Mouse (Mus musculus) neural tube, embryonic 14.5 days (tissue): ENCODE results near the gene Bet1l. TPM values are rescaled to one million over a fixed set of nuclear protein-coding genes. Genes with fewer than 3 reads are reported as not detected.

Experiments
- ATAC-seq: fragments of 200-750 bp; cut with Nextera tagmentation; 2 replicates; pipeline ENCODE4 v1.8.0; 2017; ENCODE audit warnings: low read depth, mild to moderate bottlenecking, moderate TSS enrichment, moderate library complexity
- H3K27ac ChIP-seq: fragments of 300-500 bp; sonication (generic); 2 replicates; pipeline ENCODE4 v1.5.1; 2014; ENCODE audit warnings: low read depth, mild to moderate bottlenecking, control low read depth, low read length, moderate library complexity, mixed read lengths
- H3K27me3 ChIP-seq: fragments of 300-500 bp; sonication (generic); 2 replicates; pipeline ENCODE4 v1.6.1; 2014; ENCODE audit warnings: low read length; ENCODE audit not compliant: control insufficient read depth, insufficient read depth
- H3K36me3 ChIP-seq: fragments of 300-500 bp; sonication (generic); 2 replicates; pipeline ENCODE4 v1.6.1; 2014; ENCODE audit warnings: low read length, mixed read lengths; ENCODE audit not compliant: control insufficient read depth, insufficient read depth
- H3K4me1 ChIP-seq: fragments of 300-500 bp; sonication (generic); 2 replicates; pipeline ENCODE4 v1.6.1; 2014; ENCODE audit warnings: low read length; ENCODE audit not compliant: control insufficient read depth, insufficient read depth
- H3K4me2 ChIP-seq: fragments of 300-500 bp; sonication (generic); 2 replicates; pipeline ENCODE4 v1.6.1; 2014; ENCODE audit warnings: mild to moderate bottlenecking, low read depth, low read length, control low read depth
- H3K4me3 ChIP-seq: fragments of 300-500 bp; sonication (generic); 2 replicates; pipeline ENCODE4 v1.5.1; 2014; ENCODE audit warnings: low read depth, low read length, control low read depth, mixed read lengths
- H3K9ac ChIP-seq: fragments of 300-500 bp; sonication (generic); replicated peaks from 2 replicates; pipeline ENCODE4 v1.6.1; 2014; ENCODE audit warnings: low read depth, mild to moderate bottlenecking, control low read depth, low read length, mixed read lengths
- H3K9me3 ChIP-seq: fragments of 300-500 bp; sonication (generic); 2 replicates; pipeline ENCODE4 v1.6.1; 2016; ENCODE audit warnings: low read length; ENCODE audit not compliant: control insufficient read depth
- WGBS: fragments of 180-500 bp; shearing (Covaris S2); extraction: QIAGEN DNeasy Blood & Tissue Kit; methylation state at CpG from one replicate; pipeline ENCODE4 v1.1.7; 2014; 5-methylcytosine and 5-hydroxymethylcytosine counted together
- polyA plus RNA-seq: library from polyadenylated mRNA; unstranded; fragments of >200 nt; fragmentation: Nextera tagmentation; extraction: Ambion mirVana; gene quantifications from 2 replicates; pipeline ENCODE4 v1.2.1, GENCODE M21; 2014

Bet1l gene
- 55.8 and 60.1 TPM in 2 replicates for polyA plus RNA-seq

DNA sequence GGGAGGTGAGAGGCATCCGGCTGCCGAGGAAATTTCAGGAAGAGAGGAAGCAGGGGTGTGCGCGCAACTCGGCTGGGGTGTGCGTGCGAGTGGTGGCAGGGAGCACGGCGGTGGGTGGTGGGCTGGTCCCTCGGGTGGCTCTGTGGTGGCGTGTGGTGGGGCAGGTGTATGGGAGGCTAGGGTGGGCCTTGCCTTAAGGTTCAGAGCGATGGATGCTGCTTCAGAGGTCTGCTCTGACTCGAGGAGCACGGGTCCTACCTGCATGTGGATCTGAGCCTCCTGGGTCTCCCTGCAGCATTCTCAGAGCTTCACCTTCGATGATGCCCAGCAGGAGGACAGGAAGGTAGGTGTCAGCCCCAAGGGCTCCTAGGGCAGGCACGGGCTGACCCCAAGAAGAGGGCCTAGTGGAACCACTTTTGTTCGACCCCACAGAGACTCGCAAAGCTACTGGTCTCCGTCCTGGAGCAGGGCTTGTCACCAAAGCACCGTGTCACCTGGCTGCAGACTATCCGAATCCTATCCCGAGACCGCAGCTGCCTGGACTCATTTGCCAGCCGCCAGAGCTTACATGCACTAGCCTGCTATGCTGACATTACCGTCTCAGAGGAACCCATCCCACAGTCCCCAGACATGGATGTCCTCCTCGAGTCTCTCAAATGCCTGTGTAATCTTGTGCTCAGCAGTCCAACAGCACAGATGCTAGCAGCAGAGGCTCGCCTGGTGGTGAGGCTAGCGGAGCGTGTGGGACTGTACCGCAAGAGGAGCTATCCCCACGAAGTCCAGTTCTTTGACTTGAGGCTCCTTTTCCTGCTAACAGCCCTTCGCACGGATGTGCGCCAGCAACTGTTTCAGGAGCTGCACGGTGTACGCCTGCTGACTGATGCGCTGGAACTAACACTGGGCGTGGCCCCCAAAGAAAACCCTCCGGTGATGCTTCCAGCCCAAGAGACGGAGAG, at the start of gene Bet1l:
Gene Bet1l (minus strand): TSS at position 28 of the 956 bp plus-strand sequence.
- Histone ChIP-seq H3K9me3 (no peaks in the 10 kb centered on the region), H3K4me1 (peaks cover 21% of the 10 kb centered on the region), H3K36me3 (peaks cover 45% of the 10 kb centered on the region), H3K27me3 (no peaks in the 10 kb centered on the region), H3K4me2 (peak within 1 kb of the TSS; percentile 97), H3K27ac (peak within 1 kb of the TSS; percentile 89), H3K9ac (peak within 1 kb of the TSS; percentile 81), H3K4me3 (peak within 1 kb of the TSS; percentile 67)
- 34% methylated on average over 40 of the region's 40 CpGs for WGBS
- ATAC-seq, result peak; percentile 33

DNA sequence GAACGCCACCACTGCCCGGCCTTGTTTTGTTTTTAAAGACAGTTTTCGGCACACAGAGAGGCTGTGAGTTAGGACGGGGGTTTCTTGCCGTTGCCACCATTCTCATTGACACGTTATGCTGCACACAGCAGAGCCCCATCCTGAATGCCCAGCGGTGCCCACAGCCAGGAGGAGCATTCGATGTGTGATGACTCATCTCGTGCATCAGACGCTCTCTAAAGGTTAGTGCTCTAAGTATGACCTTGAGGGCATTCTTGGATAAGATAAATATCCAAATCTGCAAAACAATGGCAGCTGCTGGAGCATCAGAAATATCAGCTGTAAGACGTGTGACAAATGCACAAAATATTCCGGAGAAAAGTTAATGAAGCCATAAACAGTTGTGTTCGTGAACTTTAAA, 49.8 kb upstream of the Bet1l start:
- H3K4me1 ChIP-seq, result 0 out of 2 replicates have a peak, but pooled peaks cover 3% of the 10 kb centered on the region
- no peak overlapping the region for H3K9ac ChIP-seq
- no peak overlapping the region for H3K4me2 ChIP-seq
- H3K9me3 ChIP-seq, result no peaks in the 10 kb centered on the region
- 86% methylated on average over 13 of the region's 13 CpGs for WGBS
- no peak for ATAC-seq
- H3K4me3 ChIP-seq, result no peak overlapping the region
- no peak overlapping the region for H3K27ac ChIP-seq
- H3K27me3 ChIP-seq, result no peaks in the 10 kb centered on the region
- no peaks in the 10 kb centered on the region for H3K36me3 ChIP-seq

DNA sequence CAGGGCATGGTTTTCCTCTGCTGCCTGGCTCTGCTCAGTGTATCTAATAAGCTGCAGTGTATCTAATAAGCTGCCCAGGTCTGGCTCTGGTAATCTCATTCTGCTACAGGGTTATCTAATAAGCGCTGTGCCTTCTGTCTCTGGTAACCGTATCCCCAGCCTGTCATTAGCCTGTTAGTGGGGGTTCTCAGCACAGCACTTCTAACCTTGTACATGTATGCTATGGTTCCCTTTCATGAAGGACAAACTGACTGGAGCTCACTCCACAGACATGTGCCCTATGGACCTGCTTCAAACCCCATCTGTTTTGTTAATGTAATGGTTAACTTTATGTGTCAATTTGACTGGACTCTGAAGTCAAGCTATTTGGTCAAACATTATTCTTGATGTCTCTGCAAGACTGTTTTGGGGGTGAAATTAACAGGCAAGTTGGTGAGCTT, 48.3 kb upstream of the Bet1l start:
- H3K4me2 ChIP-seq, result no peak overlapping the region
- no peak overlapping the region for H3K9ac ChIP-seq
- H3K4me1 ChIP-seq, result 0 out of 2 replicates have a peak, but pooled peaks cover 3% of the 10 kb centered on the region
- no peak overlapping the region for H3K4me3 ChIP-seq
- no peaks in the 10 kb centered on the region for H3K27me3 ChIP-seq
- no peaks in the 10 kb centered on the region for H3K9me3 ChIP-seq
- H3K36me3 ChIP-seq, result no peaks in the 10 kb centered on the region
- H3K27ac ChIP-seq, result no peak overlapping the region
- WGBS, result 91% methylated on average over 2 of the region's 2 CpGs
- ATAC-seq, result no peak

DNA sequence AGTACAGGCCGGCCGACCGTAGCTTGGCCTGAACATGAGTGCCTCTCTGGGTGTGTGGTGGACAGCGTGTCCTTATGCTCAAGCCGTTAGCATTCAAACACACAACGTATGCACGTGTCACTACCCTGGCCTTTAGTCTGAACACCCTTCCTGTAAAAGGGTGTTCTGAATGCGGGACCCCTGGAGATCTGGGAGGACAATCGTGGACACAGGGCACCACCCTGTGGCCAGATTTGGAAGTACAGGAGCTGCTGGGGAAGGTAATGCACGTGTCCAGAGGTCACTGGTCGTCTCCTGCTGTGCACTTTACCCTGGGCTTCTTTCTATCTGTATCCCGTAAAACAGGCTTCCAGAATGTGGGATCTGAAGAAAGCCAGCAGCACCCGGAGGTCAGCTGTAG, 45.8 kb upstream of the Bet1l start:
- Histone ChIP-seq H3K36me3 (peaks cover 5% of the 10 kb centered on the region), H3K27me3 (no peaks in the 10 kb centered on the region), H3K9me3 (no peaks in the 10 kb centered on the region), H3K4me1 (no peaks in the 10 kb centered on the region), H3K9ac (0 out of 2 replicates have a peak overlapping the region, but pooled peaks have one; percentile 21), H3K4me2 (no peak overlapping the region), H3K27ac (0 out of 2 replicates have a peak overlapping the region, but pooled peaks have one; percentile 34), H3K4me3 (no peak overlapping the region)
- peak; percentile 69 for ATAC-seq
- 23% methylated on average over 13 of the region's 13 CpGs for WGBS

DNA sequence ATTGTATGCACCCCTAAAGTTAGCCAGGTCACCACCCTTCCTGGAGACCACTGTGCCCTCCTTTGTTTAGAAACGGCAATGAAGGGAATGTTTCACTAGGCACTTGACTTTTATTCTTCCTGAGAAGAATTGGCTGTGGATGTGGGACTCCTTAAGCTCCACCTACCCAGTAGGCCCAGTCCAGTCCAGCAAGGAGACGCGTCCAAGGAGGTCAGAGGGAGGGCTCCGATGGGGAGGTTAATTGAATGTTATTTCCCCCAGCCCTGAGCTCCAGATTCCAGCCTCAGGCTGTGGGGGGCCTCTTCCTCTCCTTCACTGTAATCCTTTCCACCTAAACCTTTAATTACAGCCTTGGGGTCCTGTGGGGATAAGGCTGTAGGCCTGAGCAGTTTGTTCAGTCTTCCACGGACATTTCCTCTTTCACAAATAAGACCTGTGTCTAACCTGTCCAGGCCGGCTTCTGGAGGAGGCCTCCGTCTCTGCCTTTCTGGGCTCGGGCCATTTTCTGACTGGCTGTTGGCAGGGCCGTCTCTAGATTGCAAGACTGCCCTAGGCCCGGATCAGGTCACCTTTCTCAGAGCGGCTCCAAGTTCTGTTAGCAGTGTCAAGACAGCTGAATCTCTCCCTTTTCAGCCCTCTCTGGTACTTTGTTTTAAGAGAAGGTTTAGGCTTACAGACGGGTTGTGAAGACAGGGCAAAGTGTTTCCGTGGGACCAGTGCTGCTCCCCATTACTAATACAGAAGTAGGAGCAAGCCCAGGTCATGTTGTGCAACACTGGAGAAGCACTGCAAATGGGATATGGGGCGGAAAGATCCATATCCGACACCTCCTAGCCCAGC, 44.9 kb upstream of the Bet1l start:
- 82% methylated on average over 15 of the region's 15 CpGs for WGBS
- no peak overlapping the region for H3K4me2 ChIP-seq
- H3K9me3 ChIP-seq, result no peaks in the 10 kb centered on the region
- no peaks in the 10 kb centered on the region for H3K4me1 ChIP-seq
- no peaks in the 10 kb centered on the region for H3K27me3 ChIP-seq
- H3K36me3 ChIP-seq, result peaks cover 15% of the 10 kb centered on the region
- no peak overlapping the region for H3K27ac ChIP-seq
- H3K9ac ChIP-seq, result no peak overlapping the region
- ATAC-seq, result no peak
- H3K4me3 ChIP-seq, result no peak overlapping the region

DNA sequence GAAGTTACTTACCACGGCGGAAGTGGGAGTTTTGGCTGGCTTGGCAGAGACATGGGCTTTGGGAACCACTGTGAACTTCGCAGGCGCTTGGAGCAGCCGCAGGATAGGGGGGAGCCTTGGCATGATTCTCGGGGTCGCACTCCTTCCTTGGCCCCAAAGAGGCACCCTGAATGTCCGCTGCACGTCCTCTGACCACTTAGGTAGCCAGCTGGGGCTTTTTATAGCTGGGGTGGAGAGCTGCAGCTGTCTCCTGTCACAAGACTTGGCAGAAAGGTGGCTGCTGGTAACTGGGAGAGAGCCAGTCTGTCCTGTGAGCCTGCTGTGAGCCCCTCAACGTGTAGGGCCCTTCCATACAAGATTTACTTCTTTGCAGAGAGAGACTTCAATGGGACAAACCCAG, 42.8 kb upstream of the Bet1l start, which contains the start of gene Cox8b:
Gene Cox8b (minus strand): TSS at position 227 of the 400 bp plus-strand sequence.
- H3K27me3 ChIP-seq, result no peaks in the 10 kb centered on the region
- H3K9ac ChIP-seq, result no peak within 1 kb of the TSS
- no peak within 1 kb of the TSS for H3K4me3 ChIP-seq
- no peak for ATAC-seq
- no peak within 1 kb of the TSS for H3K4me2 ChIP-seq
- no peak within 1 kb of the TSS for H3K27ac ChIP-seq
- H3K9me3 ChIP-seq, result no peaks in the 10 kb centered on the region
- peaks cover 24% of the 10 kb centered on the region for H3K36me3 ChIP-seq
- WGBS, result 77% methylated on average over 10 of the region's 10 CpGs
- no peaks in the 10 kb centered on the region for H3K4me1 ChIP-seq

DNA sequence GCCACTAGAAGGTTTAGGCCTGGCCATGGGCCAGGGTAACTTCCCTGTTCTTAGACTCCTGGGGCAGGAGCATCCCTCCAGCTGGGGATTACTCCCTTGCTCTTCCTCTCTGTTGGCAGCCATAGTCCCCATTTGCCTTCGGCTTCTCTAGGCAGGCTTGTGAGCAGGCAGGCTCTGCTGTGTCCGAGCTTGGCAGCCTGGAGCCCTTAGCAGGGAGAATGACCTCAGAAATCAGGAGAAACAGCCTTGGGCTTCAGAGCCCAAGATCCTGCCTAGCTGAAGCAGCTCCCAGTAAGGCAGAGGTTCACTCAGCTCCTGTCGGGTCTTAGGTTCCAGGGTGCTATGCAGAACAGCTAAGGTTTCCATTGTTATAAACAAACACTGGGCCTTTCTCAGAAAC, 41.7 kb upstream of the Bet1l start:
- H3K4me1 ChIP-seq, result no peaks in the 10 kb centered on the region
- H3K9me3 ChIP-seq, result no peaks in the 10 kb centered on the region
- H3K4me3 ChIP-seq, result no peak overlapping the region
- H3K9ac ChIP-seq, result no peak overlapping the region
- H3K4me2 ChIP-seq, result no peak overlapping the region
- ATAC-seq, result no peak
- H3K27me3 ChIP-seq, result no peaks in the 10 kb centered on the region
- peaks cover 30% of the 10 kb centered on the region for H3K36me3 ChIP-seq
- no peak overlapping the region for H3K27ac ChIP-seq
- 79% methylated on average over 3 of the region's 3 CpGs for WGBS

DNA sequence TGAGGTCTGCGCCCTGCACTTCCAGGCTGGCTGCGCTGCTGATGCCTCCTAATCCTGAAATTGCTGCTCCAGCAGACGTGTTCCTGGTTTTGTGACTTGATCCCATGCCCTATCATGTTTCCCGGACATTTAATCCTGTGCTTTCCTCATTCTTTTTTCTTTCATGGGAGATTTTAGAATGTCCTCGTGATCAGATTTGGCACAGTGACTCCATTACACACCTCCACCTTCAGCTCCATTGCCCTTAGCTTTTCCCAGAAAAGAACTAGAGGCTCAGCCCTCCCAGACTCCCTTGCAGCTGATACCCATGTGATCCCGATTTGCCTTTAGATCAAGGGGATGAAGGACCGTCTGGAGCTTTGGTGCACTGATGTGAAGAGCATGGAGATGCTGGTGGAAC, 40.5 kb upstream of the Bet1l start:
- 94% methylated on average over 7 of the region's 7 CpGs for WGBS
- no peak overlapping the region for H3K4me2 ChIP-seq
- no peaks in the 10 kb centered on the region for H3K27me3 ChIP-seq
- no peak overlapping the region for H3K27ac ChIP-seq
- H3K4me3 ChIP-seq, result no peak overlapping the region
- no peak for ATAC-seq
- no peaks in the 10 kb centered on the region for H3K9me3 ChIP-seq
- peaks cover 35% of the 10 kb centered on the region for H3K36me3 ChIP-seq
- no peak overlapping the region for H3K9ac ChIP-seq
- no peaks in the 10 kb centered on the region for H3K4me1 ChIP-seq
